Mouse (Mus musculus) midbrain, embryonic 14.5 days (tissue): ENCODE data around the gene Wfdc15a. TPM values are rescaled to one million over a fixed set of nuclear protein-coding genes. Genes with fewer than 3 reads are reported as not detected.
"Not testable (repeated sequence)": the region's sequence is repeated elsewhere in the genome, so short reads cannot be mapped to it uniquely, and the experiment has no call there.

ENCODE experiments used
- ATAC-seq: fragments of 200-750 bp; cut with Nextera tagmentation; 2 replicates; pipeline ENCODE4 v1.8.0; 2017; ENCODE audit warnings: moderate number of reproducible peaks, moderate library complexity; ENCODE audit not compliant: low FRiP score, low TSS enrichment
- DNase-seq: peaks from one replicate; pipeline ENCODE4 v3.0.0-alpha.2; 2015
- H3K27ac ChIP-seq: fragments of 300-500 bp; sonication (generic); replicated peaks from 2 replicates; pipeline ENCODE4 v1.5.1; 2014; ENCODE audit warnings: mild to moderate bottlenecking, low read depth, low read length, moderate library complexity
- H3K27me3 ChIP-seq: fragments of 300-500 bp; sonication (generic); 2 replicates; pipeline ENCODE4 v1.6.1; 2014; ENCODE audit warnings: low read length, control low read depth, mixed read lengths; ENCODE audit not compliant: control insufficient read depth, insufficient read depth
- H3K36me3 ChIP-seq: fragments of 300-500 bp; sonication (generic); 2 replicates; pipeline ENCODE4 v1.6.1; 2014; ENCODE audit warnings: low read length, control low read depth; ENCODE audit not compliant: control insufficient read depth, insufficient read depth
- H3K4me1 ChIP-seq: fragments of 300-500 bp; sonication (generic); 2 replicates; pipeline ENCODE4 v1.6.1; 2014; ENCODE audit warnings: mild to moderate bottlenecking, antibody characterized with exemption, low read length, control low read depth; ENCODE audit not compliant: control insufficient read depth, insufficient read depth
- H3K4me2 ChIP-seq: fragments of 300-500 bp; sonication (generic); 2 replicates; pipeline ENCODE4 v1.6.1; 2014; ENCODE audit warnings: mild to moderate bottlenecking, low read length, moderate library complexity
- H3K4me3 ChIP-seq: fragments of 300-500 bp; sonication (generic); replicated peaks from 2 replicates; pipeline ENCODE4 v1.5.1; 2014; ENCODE audit warnings: low read depth, low read length
- H3K9ac ChIP-seq: fragments of 300-500 bp; sonication (generic); replicated peaks from 2 replicates; pipeline ENCODE4 v1.6.1; 2014; ENCODE audit warnings: mild to moderate bottlenecking, low read length, moderate library complexity
- H3K9me3 ChIP-seq: fragments of 300-500 bp; sonication (generic); 2 replicates; pipeline ENCODE4 v1.6.1; 2016; ENCODE audit warnings: low read length, control low read depth, mixed read lengths; ENCODE audit not compliant: control insufficient read depth
- WGBS: fragments of 180-500 bp; shearing (Covaris S2); extraction: QIAGEN DNeasy Blood & Tissue Kit; methylation state at CpG from one replicate; pipeline ENCODE4 v1.1.7; 2014; 5-methylcytosine and 5-hydroxymethylcytosine counted together
- polyA plus RNA-seq: library from polyadenylated mRNA; unstranded; fragments of >200 nt; fragmentation: Nextera tagmentation; extraction: Ambion mirVana; gene quantifications from 2 replicates; pipeline ENCODE4 v1.2.1, GENCODE M21; 2014

Wfdc15a gene
- polyA plus RNA-seq, 1 experiment from 2014 or later = not detected

GRCm38 (mm10) chr2:164206011-164206410 lies 6.1 kb upstream of the Wfdc15a start:
- H3K4me2 ChIP-seq, H3K4me1 ChIP-seq, ATAC-seq, H3K9me3 ChIP-seq, H3K4me3 ChIP-seq, H3K27me3 ChIP-seq, H3K9ac ChIP-seq, DNase-seq, H3K36me3 ChIP-seq, H3K27ac ChIP-seq: not testable (repeated sequence)
- WGBS = 93% methylated on average over 10 of the region's 10 CpGs

DNA sequence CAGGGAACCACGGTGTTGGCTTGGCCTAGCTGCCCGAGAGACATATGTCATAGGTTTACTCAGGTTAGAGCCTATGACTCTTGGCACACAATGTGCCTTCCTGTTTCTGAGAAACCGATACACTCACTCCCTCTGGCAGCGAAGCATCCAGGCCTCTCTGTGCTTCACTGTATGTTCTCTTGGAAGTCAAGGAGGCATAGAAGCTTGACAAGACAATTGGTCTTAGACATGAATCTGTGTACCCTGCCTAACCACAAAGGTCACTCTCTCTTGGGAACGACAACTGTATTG lies 3.3 kb downstream of the Wfdc15a start:
- ATAC-seq = no peak
- Histone ChIP-seq H3K36me3 (no peaks in the 10 kb centered on the region), H3K4me3 (no peak overlapping the region), H3K4me1 (no peaks in the 10 kb centered on the region), H3K9ac (no peak overlapping the region), H3K9me3 (no peaks in the 10 kb centered on the region), H3K4me2 (no peak overlapping the region), H3K27ac (no peak overlapping the region), H3K27me3 (no peaks in the 10 kb centered on the region)
- 93% methylated on average over 5 of the region's 5 CpGs for WGBS
- no peak for DNase-seq

DNA sequence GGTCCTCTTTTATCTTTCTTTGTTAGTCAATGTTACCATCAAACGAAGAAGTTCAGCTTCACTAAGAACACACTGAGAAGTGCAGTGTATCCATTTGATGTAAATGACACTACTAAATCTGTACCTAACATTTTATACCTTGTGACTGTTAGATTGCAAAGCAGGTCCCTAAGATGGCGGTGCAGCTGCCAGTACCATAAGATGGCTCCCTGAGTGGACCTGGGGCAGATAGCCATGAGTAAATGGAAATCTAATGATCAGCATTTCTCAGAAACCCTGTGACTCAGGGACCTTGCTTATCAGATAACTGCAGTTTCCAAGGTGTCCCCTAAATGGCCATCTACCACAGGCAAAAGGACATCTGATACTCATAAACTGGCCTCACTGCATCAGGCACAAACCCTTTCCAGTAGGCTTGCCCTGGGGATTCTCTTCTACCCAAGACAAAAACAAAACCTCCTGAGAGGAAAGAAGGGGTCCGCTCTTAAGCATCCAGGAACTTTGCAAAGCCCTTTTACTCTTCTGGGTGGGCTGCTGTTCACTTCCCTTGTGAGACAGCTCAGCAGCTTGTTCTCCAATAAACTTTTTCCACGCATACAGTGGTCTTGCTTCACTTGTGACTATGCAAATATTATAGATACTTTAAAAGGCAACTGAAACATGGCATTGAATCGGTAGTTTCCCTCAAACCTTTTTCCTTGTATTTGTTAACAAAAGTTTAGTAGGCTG lies 3.8 kb downstream of the Wfdc15a start:
- WGBS = 95% methylated on average over 5 of the region's 5 CpGs
- Histone ChIP-seq H3K4me1 (no peaks in the 10 kb centered on the region), H3K9ac (no peak overlapping the region), H3K9me3 (no peaks in the 10 kb centered on the region), H3K4me3 (no peak overlapping the region), H3K36me3 (no peaks in the 10 kb centered on the region), H3K4me2 (no peak overlapping the region), H3K27ac (no peak overlapping the region), H3K27me3 (no peaks in the 10 kb centered on the region)
- ATAC-seq (no peak), DNase-seq (no peak)

DNA sequence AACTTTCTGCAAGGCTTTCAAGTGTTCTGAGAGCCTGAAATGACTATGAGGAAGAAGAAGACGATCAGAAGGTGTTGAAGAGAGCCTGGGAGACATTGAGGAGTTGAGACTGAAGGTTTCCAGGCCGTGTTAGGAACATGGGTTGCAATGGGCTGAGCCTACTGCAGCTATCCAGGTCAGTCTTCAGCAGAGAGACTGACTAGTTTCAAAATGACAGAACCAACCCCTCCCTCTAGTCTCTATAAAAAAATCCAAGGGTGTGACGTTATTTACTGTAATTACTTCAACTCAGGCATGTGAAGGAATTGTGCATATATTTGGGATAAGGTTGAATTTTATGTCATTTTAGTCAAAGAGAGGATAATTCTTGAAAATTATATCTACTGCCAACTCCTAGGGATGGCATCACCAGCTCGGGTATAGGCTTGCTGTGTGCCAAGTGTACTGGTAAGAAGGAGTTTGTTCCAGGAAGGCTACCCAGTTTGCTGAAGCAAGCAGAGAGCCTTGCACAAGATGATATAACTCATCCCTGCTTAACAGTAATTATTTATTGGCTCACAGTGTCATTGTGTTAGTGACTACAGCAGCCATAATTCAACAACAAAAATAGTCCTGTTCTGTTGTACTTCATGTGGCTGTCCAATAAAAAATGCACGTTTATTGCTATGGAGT lies 4.8 kb downstream of the Wfdc15a start:
- DNase-seq (no peak), ATAC-seq (no peak)
- H3K36me3 ChIP-seq = no peaks in the 10 kb centered on the region
- no peak overlapping the region for H3K4me2 ChIP-seq
- H3K4me3 ChIP-seq = no peak overlapping the region
- 87% methylated on average over 5 of the region's 5 CpGs for WGBS
- H3K4me1 ChIP-seq = no peaks in the 10 kb centered on the region
- no peak overlapping the region for H3K9ac ChIP-seq
- no peak overlapping the region for H3K27ac ChIP-seq
- no peaks in the 10 kb centered on the region for H3K9me3 ChIP-seq
- H3K27me3 ChIP-seq = no peaks in the 10 kb centered on the region

DNA sequence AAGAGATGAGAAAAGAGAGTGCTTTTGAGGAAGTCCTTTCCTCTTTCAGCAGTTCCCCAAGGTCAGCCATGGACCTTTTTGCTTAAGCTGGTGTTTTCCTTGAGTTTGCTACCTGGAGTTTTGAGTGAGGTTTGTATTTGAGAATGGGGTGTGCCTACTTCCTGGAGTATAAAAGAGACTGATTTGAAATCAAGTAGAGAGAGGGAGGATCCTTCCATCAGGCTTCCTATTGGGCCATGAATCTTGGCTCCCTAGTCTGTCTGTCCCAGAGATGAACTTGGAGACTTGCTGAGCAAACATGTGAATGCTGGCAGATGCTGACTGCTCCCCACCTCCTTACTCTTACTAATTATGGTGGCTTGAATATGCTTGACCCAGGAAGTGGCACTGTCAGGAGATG lies 7.7 kb downstream of the Wfdc15a start:
- H3K27ac ChIP-seq = no peak overlapping the region
- H3K4me2 ChIP-seq = no peak overlapping the region
- no peak for DNase-seq
- H3K4me3 ChIP-seq = no peak overlapping the region
- ATAC-seq = no peak
- H3K27me3 ChIP-seq = no peaks in the 10 kb centered on the region
- H3K9ac ChIP-seq = no peak overlapping the region
- no peaks in the 10 kb centered on the region for H3K4me1 ChIP-seq
- no peaks in the 10 kb centered on the region for H3K9me3 ChIP-seq
- no peaks in the 10 kb centered on the region for H3K36me3 ChIP-seq

- Histone ChIP-seq H3K9me3 (no peaks in the 10 kb centered on the region), H3K4me3 (no peak within 1 kb of the TSS), H3K4me2 (no peak within 1 kb of the TSS), H3K27me3 (no peaks in the 10 kb centered on the region), H3K9ac (no peak within 1 kb of the TSS), H3K4me1 (no peaks in the 10 kb centered on the region), H3K27ac (no peak within 1 kb of the TSS), H3K36me3 (no peaks in the 10 kb centered on the region)
- no peak for ATAC-seq
- no peak for DNase-seq
- 86% methylated on average over 6 of the region's 6 CpGs for WGBS
Observed at GRCm38 (mm10) chr2:164190576-164190975, 9.4 kb downstream of the Wfdc15a start, which contains the start of gene Wfdc12. Wfdc12 (minus strand) TSS chr2:164190608.

GRCm38 (mm10) chr2:164188722-164189121 lies 11.2 kb downstream of the Wfdc15a start:
- Histone ChIP-seq H3K36me3 (no peaks in the 10 kb centered on the region), H3K27ac (no peak overlapping the region), H3K4me1 (no peaks in the 10 kb centered on the region), H3K27me3 (no peaks in the 10 kb centered on the region), H3K4me3 (no peak overlapping the region), H3K9ac (no peak overlapping the region), H3K4me2 (no peak overlapping the region), H3K9me3 (no peaks in the 10 kb centered on the region)
- 32% methylated on average over 5 of the region's 5 CpGs for WGBS
- DNase-seq (peak; percentile 27), ATAC-seq (no peak)

DNA sequence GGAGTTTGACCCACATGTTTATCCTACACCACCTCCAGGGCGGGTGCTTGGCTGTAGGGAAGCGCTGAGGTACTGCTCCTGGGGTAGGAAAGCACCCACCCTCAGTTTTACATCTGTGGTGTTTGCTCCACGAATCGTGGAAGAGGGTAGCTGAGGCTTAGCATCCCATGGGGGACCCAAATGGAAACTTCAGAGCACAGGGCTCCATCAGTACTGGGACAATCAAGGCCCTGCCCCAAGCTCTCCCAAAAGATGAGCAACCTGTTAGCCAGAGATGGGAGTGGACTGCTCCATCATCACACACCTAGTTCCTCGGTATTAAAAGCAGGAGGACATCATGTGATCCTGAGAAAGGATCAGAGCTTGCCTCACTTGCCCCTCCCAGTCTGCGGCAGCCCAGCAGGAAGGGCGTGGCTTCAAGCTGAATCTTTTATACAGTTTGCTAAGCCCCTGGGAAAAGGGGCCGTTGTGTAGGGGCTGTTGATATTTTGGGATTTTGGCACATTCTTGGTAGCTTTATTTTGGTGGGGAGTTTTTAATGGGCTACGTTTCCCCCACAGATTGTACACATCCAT lies 15.7 kb downstream of the Wfdc15a start:
- Histone ChIP-seq H3K27me3 (no peaks in the 10 kb centered on the region), H3K4me3 (no peak overlapping the region), H3K4me1 (no peaks in the 10 kb centered on the region), H3K36me3 (no peaks in the 10 kb centered on the region), H3K9ac (no peak overlapping the region), H3K27ac (no peak overlapping the region), H3K4me2 (no peak overlapping the region), H3K9me3 (no peaks in the 10 kb centered on the region)
- WGBS = 35% methylated on average over 9 of the region's 9 CpGs
- no peak for DNase-seq
- ATAC-seq = no peak

- no peak overlapping the region for H3K4me3 ChIP-seq
- no peak for ATAC-seq
- 69% methylated on average over 9 of the region's 9 CpGs for WGBS
Observed at GRCm38 (mm10) chr2:164183340-164183739, 16.6 kb downstream of the Wfdc15a start.

More at GRCm38 (mm10) chr2:164183340-164183739, 16.6 kb downstream of the Wfdc15a start:
- Histone ChIP-seq H3K27ac (no peak overlapping the region), H3K27me3 (no peaks in the 10 kb centered on the region), H3K9me3 (no peaks in the 10 kb centered on the region), H3K4me2 (no peak overlapping the region), H3K9ac (no peak overlapping the region), H3K36me3 (no peaks in the 10 kb centered on the region), H3K4me1 (no peaks in the 10 kb centered on the region)
- DNase-seq = no peak
